Mouse (Mus musculus) right cerebral cortex, postnatal 25 days (tissue): ENCODE measurements around the gene 4930402F06Rik.

Experiments
- DNase-seq: peaks from one replicate; pipeline ENCODE4 v3.0.0; 2022

Gene 4930402F06Rik

DNA sequence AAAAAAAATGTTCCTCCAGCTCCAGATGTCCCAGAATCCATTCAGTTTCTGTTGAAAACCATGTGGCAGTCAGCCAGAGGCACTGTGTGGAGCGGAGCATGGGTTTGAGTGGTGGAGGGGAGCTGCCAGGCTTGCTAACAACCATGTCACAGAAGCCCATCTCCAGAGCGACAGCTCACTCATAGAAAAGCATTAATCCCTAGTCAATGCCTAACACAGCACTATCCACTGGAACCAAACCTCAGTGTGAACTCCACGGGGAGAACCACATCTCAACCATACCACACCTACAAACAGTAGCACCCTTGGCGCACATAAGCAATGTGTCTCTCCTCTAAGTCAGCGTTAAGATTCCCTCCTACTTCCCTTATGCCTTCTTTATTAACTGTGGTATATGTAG lies at the start of gene 4930402F06Rik:
Gene 4930402F06Rik, minus strand, starts transcription at position 80 of the 400 bp plus-strand sequence.
- peak; percentile 25 for DNase-seq

DNA sequence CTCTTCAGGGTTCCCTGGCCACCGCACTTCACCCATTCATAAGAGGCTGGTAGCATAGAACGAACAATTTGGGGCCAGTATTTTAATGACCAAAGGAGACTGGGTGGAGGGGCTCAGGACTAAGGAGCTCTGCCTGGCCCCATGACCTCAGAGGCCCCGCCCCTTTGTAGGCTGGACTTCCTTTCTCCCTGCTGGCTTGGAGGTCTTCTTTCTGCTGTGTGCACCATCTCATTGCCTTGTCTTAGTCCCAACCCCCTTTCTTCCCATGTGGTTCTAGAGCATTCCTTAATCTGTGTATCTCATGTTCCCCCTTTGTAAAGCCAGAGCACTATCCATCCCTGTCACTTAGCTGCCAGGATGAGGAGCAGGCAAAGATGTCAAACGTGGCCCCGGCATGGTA lies 49.3 kb upstream of the 4930402F06Rik start:
- DNase-seq: no peak

DNA sequence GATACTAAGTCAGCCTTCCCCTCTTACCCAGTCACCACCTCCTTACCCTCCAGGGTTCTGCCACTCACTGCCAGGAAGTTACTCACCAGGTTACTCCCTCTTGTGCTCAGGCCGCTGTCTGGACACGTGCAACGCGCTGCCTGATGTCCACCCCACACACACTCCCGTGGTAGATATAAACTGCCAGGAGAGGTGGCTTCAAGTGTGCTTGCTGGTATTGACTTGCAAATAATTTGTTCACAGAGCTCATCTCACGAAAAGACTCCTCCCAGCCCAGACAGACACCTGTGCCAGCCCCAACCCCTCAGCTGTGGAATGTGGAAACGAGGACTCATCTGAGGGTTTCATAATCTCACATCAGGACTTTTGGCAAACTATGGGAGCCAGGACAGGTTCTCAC lies 48.6 kb upstream of the 4930402F06Rik start:
- no peak for DNase-seq

DNA sequence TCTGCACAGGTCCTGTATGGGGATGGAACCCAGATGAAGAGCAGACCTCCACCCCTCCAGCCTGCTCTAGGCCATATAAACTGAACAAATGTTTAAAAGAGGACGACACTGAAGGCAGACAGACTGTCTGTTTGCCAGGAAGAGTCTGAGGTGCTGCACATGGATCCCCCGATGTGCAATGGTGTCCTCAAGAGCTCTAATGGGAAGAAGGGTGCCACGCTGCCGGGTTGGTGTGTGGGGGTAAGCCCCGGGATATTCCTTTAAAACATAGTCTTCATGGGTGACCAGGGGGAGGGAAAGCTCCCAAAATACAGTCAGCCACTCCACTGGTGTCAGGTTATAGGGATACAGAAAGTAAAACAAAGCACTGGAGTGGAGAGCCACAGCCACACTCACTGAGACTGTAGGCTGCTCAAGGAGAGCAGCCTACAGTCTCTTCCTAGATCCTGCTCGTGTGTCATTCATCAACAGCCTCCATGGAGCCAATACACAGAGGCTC lies 47.8 kb upstream of the 4930402F06Rik start:
- DNase-seq: no peak

DNA sequence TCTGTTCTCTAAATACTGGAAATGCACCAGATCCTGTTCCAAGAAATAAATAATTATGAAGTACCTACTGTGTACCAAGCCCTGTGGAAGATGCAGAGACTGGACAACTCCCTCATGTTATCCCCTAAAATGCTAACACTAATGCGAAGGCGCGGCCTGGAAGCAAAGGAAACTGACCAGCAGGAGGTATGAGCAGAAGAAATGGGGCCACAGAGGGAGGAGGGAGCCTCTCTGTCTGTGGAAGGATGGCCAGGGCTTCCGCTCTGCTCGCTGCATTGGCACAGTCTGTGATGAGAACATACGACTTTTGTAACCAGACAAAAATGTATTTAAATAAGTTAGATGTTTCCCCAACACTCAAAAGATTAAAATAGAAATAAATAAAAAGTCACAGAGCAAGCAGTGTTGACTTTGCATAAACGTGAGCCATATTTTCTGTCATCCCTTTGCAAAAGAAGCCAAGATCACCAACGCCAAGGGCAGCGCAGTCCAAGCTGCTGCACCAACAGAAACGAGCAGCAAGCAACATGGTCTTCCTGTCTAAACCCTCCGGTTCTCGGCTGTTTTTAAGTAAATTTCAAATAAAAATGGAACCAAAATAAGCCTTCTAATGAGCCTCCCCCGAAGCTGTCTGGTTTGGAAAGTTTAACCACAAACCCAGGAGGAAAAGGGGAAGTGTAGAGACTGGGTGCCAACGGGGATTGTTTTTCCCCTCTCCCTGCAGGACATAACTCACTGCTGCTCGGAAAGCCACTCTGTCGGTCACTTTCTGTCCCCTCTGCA lies 47.2 kb upstream of the 4930402F06Rik start:
- DNase-seq: no peak

DNA sequence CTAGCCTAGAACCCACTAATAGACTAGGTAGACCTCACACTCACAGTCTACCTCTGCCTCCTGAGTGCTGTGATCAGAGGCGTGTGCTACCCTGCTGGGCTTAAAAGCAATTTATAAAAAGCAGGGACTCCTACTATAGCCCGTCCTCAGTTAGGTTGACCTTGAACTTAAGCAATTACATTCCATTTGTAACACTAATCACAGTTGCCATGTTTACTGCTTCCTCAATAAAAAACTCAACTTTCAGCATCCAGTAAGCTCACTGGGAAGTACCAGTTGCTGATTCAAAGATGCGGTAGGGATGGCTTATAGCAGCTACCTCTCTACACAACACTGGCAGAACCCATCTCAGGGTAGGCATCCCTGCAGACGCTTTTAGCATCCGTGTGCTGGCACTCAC lies 46.4 kb upstream of the 4930402F06Rik start:
- DNase-seq: no peak

DNA sequence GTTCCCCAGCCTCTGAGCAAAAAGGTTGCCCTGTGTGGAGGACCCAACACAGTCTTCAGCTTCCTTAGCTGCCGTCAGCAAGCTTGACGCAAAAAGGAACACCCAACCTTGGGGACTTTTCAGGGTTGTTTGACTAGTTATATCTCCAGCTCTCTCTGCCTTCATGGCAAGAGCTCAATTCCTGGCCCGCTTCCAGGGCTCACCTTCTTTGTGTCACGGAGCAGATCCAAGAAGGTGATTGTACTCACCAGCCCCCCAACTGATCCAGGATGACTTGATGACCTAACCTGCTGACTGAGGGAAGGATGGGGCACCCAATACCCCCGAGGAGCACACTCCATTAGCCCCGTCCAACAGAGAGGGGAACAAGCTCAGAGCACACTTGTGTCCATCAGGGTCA lies 45.1 kb upstream of the 4930402F06Rik start:
- no peak for DNase-seq

DNA sequence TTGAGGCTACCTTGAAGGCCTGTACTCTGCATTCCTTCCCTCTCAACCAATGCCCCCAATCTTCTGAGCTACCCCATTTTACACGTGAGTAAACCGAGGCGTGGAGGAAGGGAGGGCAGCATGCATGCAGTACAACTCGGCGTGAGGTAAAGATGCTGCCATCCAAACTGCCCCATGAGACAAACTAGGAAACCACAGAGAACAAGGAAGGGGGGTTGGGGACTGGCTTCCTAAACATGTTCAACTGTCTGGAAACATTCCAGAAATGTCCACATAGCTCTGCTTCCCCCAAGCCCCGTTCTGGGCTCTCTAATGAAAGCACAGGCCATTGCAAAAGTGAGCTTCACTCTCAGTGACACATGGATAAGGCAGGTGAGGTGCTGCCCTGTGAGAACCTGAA lies 44.4 kb upstream of the 4930402F06Rik start:
- no peak for DNase-seq

DNA sequence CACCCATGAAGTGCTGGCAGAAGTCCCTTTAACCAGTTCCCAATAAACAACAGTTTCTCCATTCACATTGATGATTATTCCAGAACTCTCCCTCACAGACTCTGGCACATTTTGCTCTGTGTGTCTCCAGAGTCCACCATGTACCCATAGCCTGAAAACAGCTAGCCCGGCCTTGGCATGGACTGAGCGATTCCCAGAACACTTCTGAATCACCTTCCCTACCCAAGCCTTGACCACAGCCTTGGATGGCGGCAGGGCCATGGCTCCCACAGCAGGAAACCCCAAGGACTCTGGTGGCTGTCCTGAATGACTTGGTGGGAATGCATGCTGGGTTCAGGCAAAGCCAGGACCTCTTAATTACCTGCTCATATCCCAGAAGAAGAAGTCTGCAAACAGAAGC lies 43.5 kb upstream of the 4930402F06Rik start:
- DNase-seq: no peak

DNA sequence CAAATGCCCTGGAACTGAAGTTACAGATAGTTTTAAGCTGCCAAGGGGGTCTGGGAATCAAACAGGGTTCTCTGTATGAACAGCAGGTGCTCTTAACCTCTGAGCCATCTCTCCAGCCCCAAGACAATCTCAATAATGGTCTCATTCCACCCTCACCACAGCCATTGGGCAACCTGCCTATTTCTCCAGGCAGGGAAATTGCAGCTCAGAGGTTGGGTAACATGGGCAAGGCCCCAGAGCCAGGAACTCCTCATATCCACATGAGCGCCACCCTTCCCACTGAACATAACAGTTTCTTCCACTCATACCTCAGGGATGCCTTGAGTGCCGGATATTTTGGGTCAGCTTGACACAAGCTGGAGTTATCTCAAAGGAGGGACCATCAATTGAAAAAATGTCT lies 40.8 kb upstream of the 4930402F06Rik start:
- no peak for DNase-seq

DNA sequence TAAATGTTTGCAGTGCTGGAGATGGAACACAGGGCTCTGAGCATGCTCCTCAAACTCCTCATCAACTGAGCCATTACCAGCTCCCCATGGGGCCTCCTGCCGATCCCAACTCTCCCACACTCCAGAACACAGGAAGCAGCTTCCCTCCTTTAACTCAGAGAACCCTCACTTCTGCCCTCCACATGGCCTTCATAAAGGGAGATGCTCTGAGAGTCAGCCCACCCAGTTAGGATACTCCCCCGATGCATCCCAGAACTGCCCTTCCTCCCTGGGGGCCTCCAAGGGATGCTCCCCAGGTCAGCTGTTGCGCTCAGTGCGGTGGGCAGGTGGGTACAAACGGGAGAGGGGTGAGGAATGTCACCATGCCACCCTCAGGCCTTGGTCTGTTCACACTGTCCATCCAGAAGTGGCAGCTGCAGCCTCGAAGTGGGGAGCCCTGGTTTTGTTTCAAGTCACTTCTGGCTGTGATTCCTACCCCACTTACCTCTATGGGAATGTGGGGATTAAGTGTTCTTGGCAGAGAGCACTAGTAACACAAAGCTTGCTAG lies 37.7 kb upstream of the 4930402F06Rik start:
- DNase-seq: no peak

DNA sequence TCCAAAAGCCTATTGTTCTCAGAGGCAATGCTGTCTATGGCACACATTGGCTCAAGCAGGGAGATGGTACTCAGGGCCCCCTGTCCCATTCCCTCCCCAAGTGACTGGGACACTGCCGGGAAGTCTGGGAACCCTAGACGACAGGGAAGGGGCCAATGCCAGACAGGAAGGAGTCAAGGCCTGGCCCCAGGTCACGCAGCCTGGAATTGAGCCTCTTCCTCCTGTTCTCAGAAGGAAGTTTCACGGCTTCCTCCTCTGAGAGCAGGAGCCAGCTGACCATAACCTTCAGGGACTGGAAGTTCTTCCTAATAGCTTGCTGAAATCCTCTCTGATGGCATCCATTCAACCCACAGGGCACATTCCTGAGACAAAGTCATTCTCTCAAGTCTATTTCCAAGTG lies 36.5 kb upstream of the 4930402F06Rik start:
- DNase-seq: no peak

DNA sequence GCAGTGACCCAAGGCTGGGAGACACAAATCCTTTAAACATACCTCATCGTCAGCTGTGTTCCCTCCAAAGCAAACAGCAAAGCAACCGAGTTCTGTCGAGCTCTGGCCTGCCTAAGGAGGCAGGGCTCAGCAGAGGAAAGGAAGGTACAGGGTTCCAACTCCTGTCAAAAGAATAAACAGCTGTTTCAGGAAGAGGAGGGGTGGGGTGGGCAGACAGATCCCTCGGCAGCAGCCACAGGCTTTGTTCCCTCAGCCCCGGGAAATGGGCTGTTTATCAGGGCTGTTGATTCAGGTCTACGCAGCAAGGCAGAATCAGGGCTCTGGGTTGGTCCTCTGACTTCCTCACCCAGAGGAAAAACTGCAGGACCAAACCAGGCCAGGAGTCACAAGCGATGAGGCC lies 35.5 kb upstream of the 4930402F06Rik start:
- no peak for DNase-seq

DNA sequence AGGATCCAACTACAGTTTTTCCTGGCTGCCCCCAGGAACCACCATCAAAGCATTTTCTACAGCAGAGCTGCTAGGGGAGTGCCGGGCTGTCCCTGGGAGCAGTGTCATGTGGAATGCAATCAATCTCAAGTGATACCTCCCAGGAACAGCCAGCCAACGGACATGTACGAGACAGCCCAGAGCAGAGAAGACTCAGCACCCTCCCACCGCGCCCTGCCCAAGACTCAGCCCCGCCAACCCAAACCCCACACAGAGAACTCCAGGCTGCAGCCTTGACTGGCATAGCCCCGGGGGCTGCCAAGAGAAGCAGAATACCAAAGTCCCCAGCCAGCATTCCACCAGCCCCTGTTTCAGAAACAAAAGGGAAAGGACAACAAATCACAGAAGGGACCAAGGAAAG lies 35.0 kb upstream of the 4930402F06Rik start:
- no peak for DNase-seq

DNA sequence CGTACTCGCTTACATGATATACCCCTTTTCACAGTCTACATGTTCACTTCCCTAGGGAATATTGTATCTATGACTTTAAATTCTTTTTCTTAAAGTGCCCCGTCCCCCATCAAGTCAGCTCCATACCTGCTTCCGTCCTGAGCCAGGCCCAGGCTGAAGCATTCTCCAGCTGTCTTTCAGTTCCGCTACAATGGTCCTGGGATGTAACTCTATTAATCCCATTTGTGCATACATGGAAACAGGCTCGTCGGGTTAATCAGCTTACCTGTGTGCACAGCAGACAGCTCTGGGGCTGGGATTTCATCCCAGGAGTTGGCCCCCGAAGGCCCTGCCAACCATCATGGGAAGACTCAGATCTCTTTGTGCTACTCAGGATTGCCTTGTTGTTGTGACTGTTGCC lies 33.8 kb upstream of the 4930402F06Rik start:
- no peak for DNase-seq

DNA sequence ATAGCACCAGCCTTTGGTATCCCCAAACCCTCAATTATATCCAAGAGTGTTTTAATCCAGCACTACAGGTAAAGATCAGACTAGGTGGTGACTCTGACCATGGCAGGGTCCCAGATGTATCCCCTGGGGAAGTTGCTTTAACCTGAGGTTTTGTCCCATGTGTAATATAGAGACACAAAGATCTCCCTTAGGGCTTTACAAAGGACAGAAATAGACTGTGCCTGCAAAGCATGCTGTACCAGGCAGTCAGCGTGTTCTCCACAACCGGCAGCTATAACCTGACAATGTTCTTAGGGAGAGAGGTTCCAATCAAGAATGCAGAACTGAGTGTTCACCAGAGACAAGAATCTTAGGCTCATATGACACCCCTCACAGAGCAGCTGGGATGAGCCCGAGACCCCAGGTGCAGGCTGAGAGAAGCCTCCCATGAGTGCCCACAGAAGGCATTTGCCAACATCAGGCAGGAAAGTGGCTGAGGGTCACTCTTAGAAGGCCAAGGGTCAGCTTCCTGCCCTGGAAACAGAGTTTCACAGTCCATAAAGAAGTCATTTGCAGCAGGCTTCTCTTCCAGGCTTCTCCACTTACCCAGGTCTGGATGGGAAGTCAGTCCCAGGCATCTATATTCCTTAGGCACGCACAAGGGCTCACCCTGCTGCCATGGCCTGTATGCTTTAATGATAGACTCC lies 31.8 kb upstream of the 4930402F06Rik start:
- DNase-seq: no peak

DNA sequence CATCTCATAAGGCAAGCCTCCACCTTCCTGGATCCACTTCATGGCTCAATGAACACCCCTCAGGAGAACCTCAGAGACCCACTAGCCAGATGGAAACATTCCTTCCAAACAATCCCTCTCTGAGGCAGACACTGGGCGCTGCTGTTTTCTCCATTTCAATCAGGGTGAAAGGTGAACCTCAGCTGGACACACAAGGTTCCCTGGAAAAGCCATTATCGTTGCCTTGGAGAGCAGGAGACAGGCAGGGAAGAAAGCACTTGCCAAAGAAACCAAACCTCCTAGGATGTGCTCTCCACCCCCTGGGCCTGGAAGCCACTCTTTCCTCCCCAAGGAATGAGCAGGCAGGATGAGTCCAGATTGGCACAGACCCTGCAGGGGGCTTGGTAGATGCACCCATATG lies 30.6 kb upstream of the 4930402F06Rik start:
- DNase-seq: no peak

DNA sequence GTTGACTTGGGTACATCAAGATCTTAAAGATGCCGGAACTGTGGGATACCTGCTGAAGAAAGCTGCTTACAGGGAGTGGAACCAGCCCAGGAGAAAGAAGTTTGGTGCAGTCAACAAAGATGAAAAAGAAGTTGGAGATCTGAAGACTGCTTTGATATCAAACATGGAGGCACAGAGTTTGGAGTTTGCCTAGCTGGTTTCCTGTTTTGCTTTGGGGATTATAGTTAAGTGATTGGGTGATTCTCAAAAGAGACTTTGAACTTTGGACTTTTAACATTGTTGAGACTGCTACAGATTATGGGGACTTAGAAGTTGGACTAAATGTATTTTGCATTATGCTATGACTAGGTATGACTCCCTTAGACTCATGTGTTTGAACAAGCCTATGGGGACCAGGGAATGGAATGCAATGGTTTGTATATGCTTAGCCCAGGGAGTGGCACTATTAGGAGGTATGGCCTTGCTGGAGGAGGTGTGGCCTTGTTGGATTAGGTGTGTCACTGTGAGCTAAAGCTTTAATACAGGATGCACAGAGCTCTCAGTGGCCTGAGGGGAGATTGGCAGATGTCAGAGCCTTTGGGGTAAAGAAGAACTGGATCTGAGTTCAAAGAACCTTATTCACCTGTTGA lies 26.9 kb upstream of the 4930402F06Rik start:
- no peak for DNase-seq

DNA sequence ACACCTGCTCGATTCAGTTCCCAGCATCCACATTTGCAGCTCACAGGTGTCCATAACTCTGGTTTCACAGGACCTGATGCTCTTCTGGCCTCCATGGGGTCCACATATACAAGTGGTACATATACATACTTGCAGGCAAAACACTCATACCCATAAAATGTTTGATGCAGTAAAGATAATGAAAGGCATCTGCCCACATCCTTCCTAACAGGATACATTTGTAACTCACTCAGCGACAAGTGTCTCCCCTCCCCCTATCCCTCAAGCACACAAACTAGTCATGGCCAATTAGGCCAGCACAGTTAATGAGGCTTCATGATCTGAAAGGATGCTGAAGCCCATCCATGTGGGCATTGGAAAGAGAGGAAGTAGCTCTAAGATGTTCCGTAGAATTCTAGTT lies 25.4 kb upstream of the 4930402F06Rik start:
- DNase-seq: no peak

DNA sequence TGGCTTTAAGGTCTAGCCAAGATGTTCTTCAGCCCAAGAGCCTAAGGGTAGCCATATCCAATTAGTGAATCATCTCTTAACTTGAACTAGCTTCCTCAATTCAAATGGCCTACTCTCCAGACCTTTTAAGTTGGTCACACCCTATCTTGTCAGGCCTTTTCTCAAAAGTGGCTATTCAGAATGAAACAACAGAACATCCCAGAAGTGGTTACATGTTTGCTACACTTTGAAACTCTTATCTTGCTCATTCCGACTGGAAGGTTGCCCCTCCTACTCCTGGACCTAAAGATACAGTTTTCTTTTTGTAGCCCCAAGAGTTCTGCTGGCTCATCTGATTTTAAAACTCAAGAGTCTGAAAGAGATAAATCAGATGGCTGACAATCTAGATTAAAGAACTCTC lies 23.7 kb upstream of the 4930402F06Rik start:
- DNase-seq: no peak

DNA sequence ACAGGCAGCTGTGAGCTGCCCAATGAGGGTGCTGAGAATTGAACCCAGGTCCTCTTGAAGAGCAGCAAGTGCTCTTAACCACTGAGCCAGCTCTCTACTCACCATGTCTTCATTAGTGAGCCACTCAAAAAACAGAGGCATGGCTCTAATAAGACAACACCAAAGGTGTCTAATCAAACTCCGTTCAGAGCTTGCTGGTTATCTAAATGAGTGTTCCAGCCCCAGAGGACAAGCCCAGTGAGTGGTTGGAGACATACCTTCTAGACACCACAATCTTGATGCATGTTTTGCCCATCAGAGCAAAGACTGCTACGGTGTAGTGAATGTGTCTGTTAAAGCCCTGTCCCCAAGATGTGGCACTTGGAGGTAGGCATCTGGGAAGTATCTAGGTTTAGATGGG lies 22.7 kb upstream of the 4930402F06Rik start:
- no peak for DNase-seq

DNA sequence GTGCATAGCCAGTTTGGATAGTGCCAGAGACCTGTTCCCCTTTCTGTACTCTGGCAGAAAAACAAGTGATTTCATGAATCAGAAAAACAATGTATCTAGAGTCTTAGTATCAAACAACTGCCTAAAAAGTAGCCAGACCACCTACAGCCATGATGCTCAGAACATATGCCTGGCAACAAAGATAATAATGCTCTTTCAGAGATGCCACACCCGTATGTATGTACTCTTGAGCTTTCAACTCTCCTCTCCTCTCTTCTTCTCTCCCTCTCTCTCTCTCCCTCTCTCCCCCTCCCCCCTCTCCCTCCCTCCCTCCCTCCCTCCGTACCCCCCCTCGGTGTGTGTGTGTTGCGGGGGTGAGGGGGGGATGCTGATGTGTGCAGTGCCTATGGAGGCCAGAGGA lies 22.3 kb upstream of the 4930402F06Rik start:
- DNase-seq: no peak

DNA sequence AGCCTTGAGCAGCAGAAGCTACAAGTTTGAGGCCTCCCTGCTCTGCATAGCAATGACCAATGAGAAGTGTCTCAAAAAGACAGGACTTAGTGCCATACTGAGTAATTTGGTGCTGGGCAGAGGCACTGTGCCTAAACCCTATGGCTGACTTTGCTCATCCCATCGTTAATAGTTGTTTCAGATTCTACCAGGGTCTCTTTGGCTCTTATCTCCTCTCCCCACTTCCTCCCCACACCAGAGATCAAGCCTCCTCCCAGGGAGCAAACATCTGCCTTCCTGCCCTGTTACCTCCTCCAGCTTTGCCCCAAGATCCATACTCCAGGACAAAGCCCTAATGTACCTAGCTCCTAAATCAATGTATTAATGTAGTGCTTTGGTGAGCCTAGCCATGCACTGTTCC lies 20.3 kb upstream of the 4930402F06Rik start:
- DNase-seq: no peak

DNA sequence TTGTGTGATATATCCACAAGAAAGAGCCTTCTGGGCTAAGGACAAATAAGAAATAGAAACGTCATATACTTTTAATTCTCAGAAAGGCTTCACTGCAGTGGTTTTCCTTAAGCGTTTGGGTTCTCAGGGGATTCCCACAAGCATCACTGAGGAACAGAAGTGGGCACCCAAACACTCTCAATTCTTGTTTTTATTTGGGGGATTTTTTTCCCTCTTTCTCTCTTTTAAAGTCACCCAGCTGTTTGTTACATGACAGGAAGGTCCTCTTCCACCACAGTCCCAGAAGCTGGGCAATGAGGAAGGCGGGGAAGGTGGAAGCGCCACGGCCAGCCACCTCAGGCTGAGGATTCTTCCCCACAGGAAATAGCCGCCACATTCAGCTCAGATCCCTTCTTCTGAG lies 19.5 kb upstream of the 4930402F06Rik start:
- DNase-seq: no peak
